Mouse (Mus musculus) liver, postnatal 0 days (tissue): ENCODE data around the gene Prmt8.

Source experiments
- CTCF ChIP-seq: sonication (generic); IDR thresholded peaks from 2 replicates; pipeline ENCODE4 v1.5.1; 2016; ENCODE audit warnings: antibody characterized with exemption, low read depth
- EP300 ChIP-seq: IDR thresholded peaks from 2 replicates; pipeline ENCODE4 v1.6.1; 2016; ENCODE audit warnings: antibody characterized with exemption, low read depth, mild to moderate bottlenecking

- TF ChIP-seq CTCF (no peak), EP300 (no peak)
Measured at GRCm38 (mm10) chr6:127714906-127715305, 54.4 kb downstream of the Prmt8 start.
